Mouse (Mus musculus): ENCODE results near the gene Rad9b. TPM values are rescaled to one million over a fixed set of nuclear protein-coding genes. Genes with fewer than 3 reads are reported as not detected.

The Rad9b gene
- polyA plus RNA-seq (2012; rRNA removed) = 9.5 and 10.4 TPM in 2 replicates

DNA sequence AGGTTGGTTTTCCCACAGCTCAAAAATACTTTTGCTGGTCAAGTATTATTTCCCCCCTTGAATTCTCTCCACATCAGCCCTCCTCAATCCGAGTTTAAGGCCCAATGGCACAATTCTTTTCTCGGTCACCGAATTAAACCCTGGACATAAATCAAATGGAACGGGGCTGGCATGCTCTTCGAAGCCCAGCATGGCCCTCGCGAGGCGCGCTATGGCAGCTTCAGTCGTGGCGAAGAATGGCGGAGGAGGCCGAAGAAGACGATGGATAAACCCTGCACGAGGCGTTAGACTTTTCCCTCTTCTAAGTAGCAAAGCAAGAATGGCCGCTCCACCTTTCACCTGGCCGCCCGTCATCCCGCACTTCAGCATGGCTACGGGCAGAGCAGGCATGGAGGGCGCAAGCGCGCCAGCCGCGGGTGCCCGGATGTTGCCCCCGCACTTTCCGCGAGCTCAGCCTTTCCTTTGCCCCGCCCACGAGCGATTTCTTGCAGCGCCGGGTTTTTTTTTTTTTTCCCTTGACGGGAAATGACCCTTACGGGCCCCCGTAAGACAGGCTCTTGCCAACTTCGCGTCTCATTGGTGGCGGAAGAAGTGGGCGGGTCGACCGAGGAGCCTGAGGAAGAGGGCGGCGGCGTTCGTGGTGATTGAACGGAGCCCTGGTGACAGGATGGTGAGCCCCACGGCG, at the start of gene Rad9b, which contains the start of gene Vps29:
Gene Rad9b, minus strand, starts transcription at position 427 of the 685 bp plus-strand sequence.
Gene Vps29, plus strand, starts transcription at position 563 of the 685 bp plus-strand sequence.
- Histone ChIP-seq H3K4me3 (ENCODE audit: insufficient read depth, low read length) (peak within 1 kb of the TSS; percentile 91), H3K4me1 (ENCODE audit: control insufficient read depth, insufficient read depth, low read length) (peaks cover 3% of the 10 kb centered on the region), H3K27ac (ENCODE audit: insufficient read depth, low read length) (peak within 1 kb of the TSS; percentile 79)
- TF ChIP-seq POLR2A (IDR thresholded peaks at IDR 0.05; ENCODE audit: extremely low read depth, insufficient read depth, low read length) = peak; percentile 46
- TF ChIP-seq CTCF (IDR thresholded peaks at IDR 0.05; ENCODE audit: extremely low read depth, insufficient read depth, low read length) = no peak

DNA sequence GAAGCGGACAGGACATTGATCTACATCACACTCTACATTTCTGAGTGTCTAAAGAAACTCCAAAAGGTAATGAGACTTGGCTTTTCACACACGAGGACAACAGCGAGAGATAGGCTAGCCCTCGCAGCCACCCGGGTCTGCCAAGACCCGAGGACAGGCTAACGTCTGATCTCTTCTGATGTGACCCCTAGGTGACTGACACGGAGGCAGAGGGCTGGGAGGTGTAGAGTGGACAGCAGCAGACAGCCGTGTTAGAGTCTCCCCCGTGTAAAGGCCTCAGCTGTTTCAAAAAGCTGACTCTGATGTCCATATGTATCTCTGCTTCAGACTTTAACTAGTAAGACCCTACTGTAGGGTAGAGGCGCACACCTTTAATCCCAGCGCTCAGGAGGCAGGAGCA, 49.3 kb upstream of the Rad9b start:
- TF ChIP-seq CTCF (IDR thresholded peaks at IDR 0.05; ENCODE audit: extremely low read depth, insufficient read depth, low read length) = no peak
- TF ChIP-seq POLR2A (IDR thresholded peaks at IDR 0.05; ENCODE audit: extremely low read depth, insufficient read depth, low read length) = no peak

DNA sequence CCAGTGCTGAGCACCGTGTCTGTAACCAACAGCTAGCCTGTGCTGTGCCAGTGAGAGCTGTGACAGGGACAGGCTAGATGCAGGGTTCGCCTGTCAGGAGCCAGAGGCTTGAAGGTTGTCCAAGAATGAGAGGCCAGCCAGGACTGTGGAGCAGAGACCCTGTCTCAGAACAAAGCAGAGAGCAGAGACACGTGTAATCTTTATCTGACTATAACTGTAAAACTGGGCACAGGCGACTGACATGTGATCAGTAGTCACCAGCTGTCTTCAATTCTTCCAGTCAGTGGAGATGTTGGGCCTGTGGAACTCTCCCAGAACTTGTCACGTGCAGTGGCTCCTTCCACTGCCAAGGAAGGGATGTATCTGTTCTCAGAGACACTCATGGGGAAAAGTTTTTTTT, 48.7 kb upstream of the Rad9b start:
- TF ChIP-seq POLR2A (IDR thresholded peaks at IDR 0.05; ENCODE audit: extremely low read depth, insufficient read depth, low read length) (no peak), CTCF (IDR thresholded peaks at IDR 0.05; ENCODE audit: extremely low read depth, insufficient read depth, low read length) (no peak)
- H3K27ac ChIP-seq (ENCODE audit: insufficient read depth, low read length) = no peak overlapping the region; the same call in 1 of the 2 replicates
- H3K4me3 ChIP-seq (ENCODE audit: insufficient read depth, low read length) = no peak overlapping the region
- peaks cover 9% of the 10 kb centered on the region; the same call in 1 of the 2 replicates for H3K4me1 ChIP-seq (ENCODE audit: control insufficient read depth, insufficient read depth, low read length)

More for the DNA sequence above, 49.3 kb upstream of the Rad9b start:
- H3K4me1 ChIP-seq (ENCODE audit: control insufficient read depth, insufficient read depth, low read length) = peaks cover 8% of the 10 kb centered on the region; the same call in 1 of the 2 replicates
- H3K27ac ChIP-seq (ENCODE audit: insufficient read depth, low read length) = no peak overlapping the region
- H3K4me3 ChIP-seq (ENCODE audit: insufficient read depth, low read length) = no peak overlapping the region

DNA sequence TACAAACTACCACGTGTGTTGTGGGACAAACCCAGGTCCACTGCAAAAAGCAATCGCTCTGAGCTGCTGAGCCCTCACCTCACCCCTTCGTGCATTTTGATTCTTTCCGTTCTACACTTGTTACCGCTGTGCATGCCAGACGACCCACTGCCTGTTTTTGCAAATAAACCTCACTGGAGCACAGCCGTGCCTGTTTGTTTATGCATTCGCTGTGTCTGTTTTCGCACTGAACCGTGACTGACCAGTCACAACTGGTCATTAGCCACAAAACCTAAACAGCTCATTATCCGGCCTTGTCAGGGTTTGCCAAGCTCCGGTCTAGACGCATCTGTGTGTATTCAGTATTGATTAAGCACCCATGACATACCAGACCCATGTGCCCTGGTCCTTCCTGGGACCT, 48.1 kb upstream of the Rad9b start:
- no peak overlapping the region; the same call in 1 of the 2 replicates for H3K27ac ChIP-seq (ENCODE audit: insufficient read depth, low read length)

DNA sequence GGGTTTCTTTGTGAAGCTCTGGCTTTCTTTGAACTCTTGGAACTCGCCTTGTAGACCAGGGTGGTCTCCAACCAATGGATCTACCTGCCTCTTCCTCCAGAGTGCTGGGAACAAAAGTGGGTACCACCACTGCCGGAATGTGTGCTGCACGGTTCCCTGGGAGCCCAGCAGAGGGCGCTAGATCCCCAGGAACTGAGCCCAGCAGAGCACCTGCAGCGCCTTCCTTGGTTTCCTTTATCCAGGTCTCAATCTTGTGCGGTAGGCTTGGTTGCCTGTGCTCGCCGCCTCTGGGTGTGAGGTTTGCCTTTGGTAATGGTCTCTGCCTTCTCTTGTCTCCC, 47.2 kb upstream of the Rad9b start:
- TF ChIP-seq CTCF (IDR thresholded peaks at IDR 0.05; ENCODE audit: extremely low read depth, insufficient read depth, low read length) (peak; percentile 87), POLR2A (IDR thresholded peaks at IDR 0.05; ENCODE audit: extremely low read depth, insufficient read depth, low read length) (no peak)
- Histone ChIP-seq H3K27ac (ENCODE audit: insufficient read depth, low read length) (no peak overlapping the region), H3K4me1 (ENCODE audit: control insufficient read depth, insufficient read depth, low read length) (peaks cover 9% of the 10 kb centered on the region; the same call in 1 of the 2 replicates), H3K4me3 (ENCODE audit: insufficient read depth, low read length) (no peak overlapping the region)

More for the DNA sequence above, 48.1 kb upstream of the Rad9b start:
- TF ChIP-seq CTCF (IDR thresholded peaks at IDR 0.05; ENCODE audit: extremely low read depth, insufficient read depth, low read length) (no peak), POLR2A (IDR thresholded peaks at IDR 0.05; ENCODE audit: extremely low read depth, insufficient read depth, low read length) (no peak)
- H3K4me1 ChIP-seq (ENCODE audit: control insufficient read depth, insufficient read depth, low read length) = peaks cover 9% of the 10 kb centered on the region; the same call in 1 of the 2 replicates
- no peak overlapping the region for H3K4me3 ChIP-seq (ENCODE audit: insufficient read depth, low read length)

DNA sequence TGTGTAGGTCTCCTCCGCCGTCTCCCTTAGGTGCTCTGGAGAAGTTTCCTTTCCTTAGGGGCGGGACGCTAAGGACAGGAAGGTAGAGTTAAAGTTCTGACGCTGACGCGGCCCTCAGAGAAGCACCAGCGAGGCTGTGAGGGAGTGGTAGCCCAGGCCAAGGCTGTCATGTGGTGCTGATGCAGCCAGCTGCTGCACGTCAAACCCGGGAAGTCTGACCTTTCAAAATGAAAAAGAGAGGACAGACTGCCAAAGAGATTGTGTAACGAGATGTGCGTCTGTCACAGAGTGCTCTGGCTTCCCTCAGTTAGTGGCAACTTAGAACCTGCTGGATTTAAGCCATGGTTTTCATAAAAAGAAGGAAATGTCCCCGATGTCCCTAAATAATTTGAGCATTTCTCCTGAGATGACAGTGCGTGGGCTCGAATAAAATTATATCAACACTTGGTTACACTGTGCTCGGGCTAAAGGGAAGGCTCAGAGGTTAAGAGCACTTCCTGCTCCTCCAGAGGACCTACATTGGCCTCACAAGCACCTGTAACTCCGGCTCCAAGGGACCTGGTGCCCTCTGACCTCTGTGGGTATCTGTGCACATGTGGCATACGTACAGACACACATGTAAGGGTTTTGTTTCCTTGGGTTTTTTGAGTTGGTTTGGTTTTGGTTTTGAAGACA, 46.7 kb upstream of the Rad9b start:
- H3K27ac ChIP-seq (ENCODE audit: insufficient read depth, low read length) = no peak overlapping the region

DNA sequence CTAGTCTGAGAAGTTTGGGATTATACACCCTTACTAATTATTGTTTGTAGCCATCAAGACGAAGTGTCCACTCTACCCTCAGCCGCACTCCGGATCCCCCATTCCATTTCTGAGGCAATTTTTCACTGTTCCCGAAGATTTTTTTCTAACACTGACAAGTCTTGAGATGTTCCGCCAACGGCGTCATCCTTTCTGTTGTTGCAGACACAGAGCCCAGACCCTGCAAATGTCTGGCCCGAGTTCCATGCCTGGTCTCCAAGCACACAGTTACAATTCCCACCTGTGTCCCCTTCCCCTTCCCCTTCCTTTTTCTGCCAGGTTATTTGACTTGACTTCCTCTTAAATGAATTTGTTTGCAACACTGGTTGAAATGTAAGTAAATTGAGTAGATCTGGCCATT, 45.8 kb upstream of the Rad9b start:
- peaks cover 13% of the 10 kb centered on the region; the same call in 1 of the 2 replicates for H3K4me1 ChIP-seq (ENCODE audit: control insufficient read depth, insufficient read depth, low read length)
- TF ChIP-seq POLR2A (IDR thresholded peaks at IDR 0.05; ENCODE audit: extremely low read depth, insufficient read depth, low read length) = no peak
- no peak for TF ChIP-seq CTCF (IDR thresholded peaks at IDR 0.05; ENCODE audit: extremely low read depth, insufficient read depth, low read length)
- no peak overlapping the region for H3K4me3 ChIP-seq (ENCODE audit: insufficient read depth, low read length)
- H3K27ac ChIP-seq (ENCODE audit: insufficient read depth, low read length) = no peak overlapping the region

More for the DNA sequence above, 46.7 kb upstream of the Rad9b start:
- TF ChIP-seq CTCF (IDR thresholded peaks at IDR 0.05; ENCODE audit: extremely low read depth, insufficient read depth, low read length) (no peak), POLR2A (IDR thresholded peaks at IDR 0.05; ENCODE audit: extremely low read depth, insufficient read depth, low read length) (no peak)
- peaks cover 9% of the 10 kb centered on the region; the same call in 1 of the 2 replicates for H3K4me1 ChIP-seq (ENCODE audit: control insufficient read depth, insufficient read depth, low read length)
- no peak overlapping the region for H3K4me3 ChIP-seq (ENCODE audit: insufficient read depth, low read length)

DNA sequence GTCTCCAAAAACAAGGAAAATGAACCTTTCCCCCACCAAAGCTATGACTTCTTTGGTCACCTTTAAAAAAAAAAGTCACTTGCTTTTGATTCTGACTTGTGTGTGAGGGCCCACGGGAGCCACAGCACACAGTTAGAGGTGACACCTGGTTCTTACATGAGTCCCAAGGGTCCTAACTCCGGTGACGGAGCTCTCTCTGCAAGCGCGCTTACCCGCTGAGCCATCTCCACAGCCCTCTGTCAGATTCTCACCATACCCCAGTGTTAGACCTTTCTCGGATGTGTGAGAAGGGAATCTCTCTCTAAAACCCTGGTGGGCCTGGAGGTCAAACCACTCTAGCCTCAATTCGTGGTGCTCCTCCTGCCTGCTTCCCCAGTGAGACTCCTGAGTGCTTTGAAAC, 43.5 kb upstream of the Rad9b start:
- H3K4me3 ChIP-seq (ENCODE audit: insufficient read depth, low read length) = no peak overlapping the region
- TF ChIP-seq CTCF (IDR thresholded peaks at IDR 0.05; ENCODE audit: extremely low read depth, insufficient read depth, low read length) (no peak), POLR2A (IDR thresholded peaks at IDR 0.05; ENCODE audit: extremely low read depth, insufficient read depth, low read length) (no peak)
- peaks cover 13% of the 10 kb centered on the region; the same call in 1 of the 2 replicates for H3K4me1 ChIP-seq (ENCODE audit: control insufficient read depth, insufficient read depth, low read length)
- no peak overlapping the region for H3K27ac ChIP-seq (ENCODE audit: insufficient read depth, low read length)

DNA sequence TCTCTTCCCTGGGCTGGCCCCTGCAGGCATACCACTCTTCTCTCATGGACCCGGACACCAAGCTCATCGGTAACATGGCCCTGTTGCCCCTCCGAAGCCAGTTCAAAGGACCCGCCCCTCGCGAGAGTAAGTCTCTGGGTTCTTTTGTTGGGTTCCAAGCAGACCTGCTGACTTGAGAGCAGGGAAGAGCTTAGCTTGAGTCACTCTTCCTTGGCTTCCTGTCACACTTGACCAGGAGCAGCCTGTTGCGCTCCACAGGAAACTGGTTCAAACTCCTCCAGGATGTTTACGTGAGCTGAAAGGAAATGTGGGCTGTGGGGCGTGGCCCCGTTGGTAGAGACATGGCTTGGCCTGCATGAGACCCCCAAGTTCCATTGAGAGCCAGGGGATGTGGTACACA, 42.8 kb upstream of the Rad9b start:
- TF ChIP-seq POLR2A (IDR thresholded peaks at IDR 0.05; ENCODE audit: extremely low read depth, insufficient read depth, low read length) (no peak), CTCF (IDR thresholded peaks at IDR 0.05; ENCODE audit: extremely low read depth, insufficient read depth, low read length) (no peak)
- peaks cover 12% of the 10 kb centered on the region; the same call in 1 of the 2 replicates for H3K4me1 ChIP-seq (ENCODE audit: control insufficient read depth, insufficient read depth, low read length)
- H3K27ac ChIP-seq (ENCODE audit: insufficient read depth, low read length) = no peak overlapping the region
- no peak overlapping the region for H3K4me3 ChIP-seq (ENCODE audit: insufficient read depth, low read length)
